Mouse (Mus musculus) neural tube, embryonic 14.5 days (tissue): ENCODE data around the gene Cotl1. TPM values are rescaled to one million over a fixed set of nuclear protein-coding genes. Genes with fewer than 3 reads are reported as not detected.

ENCODE experiments used
- ATAC-seq: fragments of 200-750 bp; cut with Nextera tagmentation; 2 replicates; pipeline ENCODE4 v1.8.0; 2017; ENCODE audit warnings: low read depth, mild to moderate bottlenecking, moderate TSS enrichment, moderate library complexity
- H3K27ac ChIP-seq: fragments of 300-500 bp; sonication (generic); 2 replicates; pipeline ENCODE4 v1.5.1; 2014; ENCODE audit warnings: low read depth, mild to moderate bottlenecking, control low read depth, low read length, moderate library complexity, mixed read lengths
- H3K27me3 ChIP-seq: fragments of 300-500 bp; sonication (generic); 2 replicates; pipeline ENCODE4 v1.6.1; 2014; ENCODE audit warnings: low read length; ENCODE audit not compliant: control insufficient read depth, insufficient read depth
- H3K36me3 ChIP-seq: fragments of 300-500 bp; sonication (generic); 2 replicates; pipeline ENCODE4 v1.6.1; 2014; ENCODE audit warnings: low read length, mixed read lengths; ENCODE audit not compliant: control insufficient read depth, insufficient read depth
- H3K4me1 ChIP-seq: fragments of 300-500 bp; sonication (generic); 2 replicates; pipeline ENCODE4 v1.6.1; 2014; ENCODE audit warnings: low read length; ENCODE audit not compliant: control insufficient read depth, insufficient read depth
- H3K4me2 ChIP-seq: fragments of 300-500 bp; sonication (generic); 2 replicates; pipeline ENCODE4 v1.6.1; 2014; ENCODE audit warnings: mild to moderate bottlenecking, low read depth, low read length, control low read depth
- H3K4me3 ChIP-seq: fragments of 300-500 bp; sonication (generic); 2 replicates; pipeline ENCODE4 v1.5.1; 2014; ENCODE audit warnings: low read depth, low read length, control low read depth, mixed read lengths
- H3K9ac ChIP-seq: fragments of 300-500 bp; sonication (generic); replicated peaks from 2 replicates; pipeline ENCODE4 v1.6.1; 2014; ENCODE audit warnings: low read depth, mild to moderate bottlenecking, control low read depth, low read length, mixed read lengths
- H3K9me3 ChIP-seq: fragments of 300-500 bp; sonication (generic); 2 replicates; pipeline ENCODE4 v1.6.1; 2016; ENCODE audit warnings: low read length; ENCODE audit not compliant: control insufficient read depth
- WGBS: fragments of 180-500 bp; shearing (Covaris S2); extraction: QIAGEN DNeasy Blood & Tissue Kit; methylation state at CpG from one replicate; pipeline ENCODE4 v1.1.7; 2014; 5-methylcytosine and 5-hydroxymethylcytosine counted together
- polyA plus RNA-seq: library from polyadenylated mRNA; unstranded; fragments of >200 nt; fragmentation: Nextera tagmentation; extraction: Ambion mirVana; gene quantifications from 2 replicates; pipeline ENCODE4 v1.2.1, GENCODE M21; 2014

The Cotl1 gene
- polyA plus RNA-seq, 1 experiment from 2014 or later = 232 TPM

DNA sequence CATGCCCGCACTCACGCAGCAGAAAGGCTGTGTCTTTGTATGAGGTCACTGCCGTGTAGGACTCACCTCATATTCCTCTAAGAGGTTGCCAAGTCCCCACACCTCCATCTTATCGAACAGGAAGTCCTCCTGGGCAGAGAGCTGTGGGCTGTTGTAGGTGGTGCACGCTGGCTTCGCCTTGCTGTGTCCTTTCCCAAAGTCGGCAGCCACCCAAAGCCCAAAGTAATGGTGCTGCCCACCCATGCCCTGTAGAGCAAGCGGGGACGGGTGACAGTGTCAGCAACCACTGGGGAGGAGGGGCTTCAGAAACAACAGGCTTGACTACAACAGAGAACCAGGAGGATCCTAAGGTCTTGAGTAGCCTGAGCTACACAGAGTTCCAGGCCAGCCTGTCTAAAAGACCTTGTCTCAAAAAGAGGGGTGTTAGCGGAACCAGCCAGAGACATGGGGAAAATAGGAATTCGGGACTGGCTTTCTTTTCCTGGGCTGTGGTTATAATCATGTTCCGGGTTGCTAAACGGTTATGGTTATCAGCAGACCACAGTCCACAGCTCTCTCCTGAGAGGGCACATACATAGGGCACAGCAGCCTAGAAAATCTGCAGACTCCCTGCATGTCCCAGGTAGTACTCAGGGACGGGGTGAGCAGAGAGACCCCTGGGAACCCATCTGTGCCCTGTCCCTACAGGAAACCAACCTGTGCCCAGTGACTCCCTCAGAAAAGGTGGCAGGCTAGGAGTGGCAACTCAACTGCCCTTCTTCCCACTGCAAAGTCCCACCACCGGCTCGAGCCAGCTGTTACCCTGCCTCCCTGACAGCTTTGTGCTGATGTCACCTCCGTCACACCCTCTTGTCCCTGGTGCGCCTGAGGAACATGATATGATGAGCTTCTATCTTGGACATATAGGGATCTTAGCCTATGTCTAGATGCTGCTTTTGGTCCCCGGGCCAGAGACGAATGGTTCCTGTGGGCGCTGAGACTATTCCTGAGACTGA lies 77.8 kb downstream of the Cotl1 start:
- Histone ChIP-seq H3K4me1 (no peaks in the 10 kb centered on the region), H3K36me3 (no peaks in the 10 kb centered on the region), H3K4me2 (no peak overlapping the region), H3K9me3 (no peaks in the 10 kb centered on the region), H3K27ac (no peak overlapping the region), H3K9ac (no peak overlapping the region), H3K27me3 (no peaks in the 10 kb centered on the region), H3K4me3 (no peak overlapping the region)
- 94% methylated on average over 21 of the region's 21 CpGs for WGBS
- ATAC-seq = no peak

DNA sequence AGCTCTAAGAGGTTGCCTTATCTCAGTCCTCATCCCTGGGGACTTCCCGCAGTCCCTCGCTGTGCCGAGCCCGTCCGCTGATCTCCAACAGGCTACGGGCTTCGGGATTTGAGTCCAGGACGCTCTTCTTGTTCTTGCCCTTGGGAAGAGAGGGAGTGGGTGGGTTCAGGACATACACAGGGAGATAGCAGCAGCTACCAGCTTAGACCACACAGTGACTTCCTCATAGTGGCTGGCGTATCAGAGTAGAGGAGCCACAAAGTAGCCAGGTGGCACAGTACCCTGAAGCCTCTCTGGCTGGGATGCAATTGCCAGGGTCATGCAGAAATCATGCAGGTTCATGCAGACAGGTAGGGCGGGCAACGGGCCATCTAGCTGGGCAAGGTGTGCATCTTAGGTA lies 78.7 kb downstream of the Cotl1 start:
- 94% methylated on average over 11 of the region's 11 CpGs for WGBS
- Histone ChIP-seq H3K9ac (no peak overlapping the region), H3K9me3 (no peaks in the 10 kb centered on the region), H3K4me2 (no peak overlapping the region), H3K4me1 (no peaks in the 10 kb centered on the region), H3K27ac (no peak overlapping the region), H3K36me3 (no peaks in the 10 kb centered on the region), H3K27me3 (no peaks in the 10 kb centered on the region), H3K4me3 (no peak overlapping the region)
- ATAC-seq = no peak

Other genes with a start within 250 kb of the Cotl1 start
- gene Taf1c, start 235.3 kb downstream of the Cotl1 start, polyA plus RNA-seq = 12.7 and 14.7 TPM in 2 replicates
- not detected in 2 replicates for gene Adad2, start 227.8 kb downstream of the Cotl1 start, polyA plus RNA-seq
- 0.06 and 0.08 TPM in 2 replicates for gene Kcng4, start 204.9 kb downstream of the Cotl1 start, polyA plus RNA-seq
- 3.2 and 3.7 TPM in 2 replicates for gene Wfdc1, start 174.2 kb downstream of the Cotl1 start, polyA plus RNA-seq
- 0.08 and 0.10 TPM in 2 replicates for gene Atp2c2, start 140.5 kb downstream of the Cotl1 start, polyA plus RNA-seq
- 8.1 and 8.9 TPM in 2 replicates for gene Tldc1, start 62.1 kb downstream of the Cotl1 start, polyA plus RNA-seq
- 15.3 and 15.5 TPM in 2 replicates for gene Klhl36, start 21.7 kb upstream of the Cotl1 start, polyA plus RNA-seq
- gene Usp10, start 69.8 kb upstream of the Cotl1 start, polyA plus RNA-seq = 100 and 111 TPM in 2 replicates
- gene Gm20388, start 70.3 kb upstream of the Cotl1 start, polyA plus RNA-seq = 10.3 and 18.1 TPM in 2 replicates
- 0.36 and 1.9 TPM in 2 replicates for gene Crispld2, start 151.9 kb upstream of the Cotl1 start, polyA plus RNA-seq